Mouse (Mus musculus): ENCODE data around the gene Olfr1447.

Olfr1447 gene

DNA sequence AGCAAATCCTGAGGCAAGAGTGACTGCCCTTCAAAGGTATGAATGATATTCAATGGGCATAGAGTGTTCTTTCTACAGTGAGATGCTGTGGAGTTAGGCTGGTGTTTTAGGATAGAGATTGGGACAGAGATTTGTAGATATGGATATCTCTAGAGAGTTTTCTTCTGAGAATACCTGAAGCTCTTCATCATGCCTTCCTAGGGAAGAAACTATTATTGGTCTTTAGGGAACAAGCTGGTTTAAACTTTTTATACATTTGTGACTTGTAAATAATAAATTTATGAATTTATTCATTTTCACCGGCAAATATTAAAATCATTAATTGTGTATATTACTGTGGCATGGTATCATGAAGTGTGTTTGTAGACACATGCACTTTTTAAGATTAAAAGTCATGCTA is at the start of gene Olfr1447:
Gene Olfr1447, minus strand, starts transcription at position 101 of the 400 bp plus-strand sequence.
- no peak for DNase-seq (ENCODE audit: low read depth, low spot score)

DNA sequence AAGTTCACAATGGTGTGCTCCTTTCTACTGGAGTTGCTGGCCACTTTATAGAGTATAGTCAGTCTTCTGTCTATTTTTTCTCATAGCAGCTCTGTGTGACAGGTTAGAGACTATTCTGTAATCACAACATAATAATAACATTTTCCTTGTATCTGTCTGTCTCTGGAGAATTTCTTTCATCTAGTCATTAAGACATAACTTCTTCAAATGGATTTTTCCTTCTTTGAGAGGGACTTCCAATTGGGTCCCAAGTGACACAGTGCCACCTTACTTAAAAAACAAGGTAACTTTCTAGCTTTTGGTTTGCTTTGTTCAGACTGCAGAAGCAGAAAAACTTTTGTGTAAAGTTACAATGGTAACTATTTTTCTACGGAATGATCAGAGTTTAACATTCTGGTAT is 46.4 kb upstream of the Olfr1447 start, which contains the start of gene Olfr1450:
Gene Olfr1450, plus strand, starts transcription at position 301 of the 400 bp plus-strand sequence.
- no peak for DNase-seq (ENCODE audit: low read depth, low spot score)

- no peak for DNase-seq (ENCODE audit: low read depth, low spot score)
Observed at GRCm38 (mm10) chr19:12930540-12930939, 27.0 kb upstream of the Olfr1447 start, which contains the start of gene Olfr1449. Gene Olfr1449, plus strand, starts transcription at chr19:12930840.

DNA sequence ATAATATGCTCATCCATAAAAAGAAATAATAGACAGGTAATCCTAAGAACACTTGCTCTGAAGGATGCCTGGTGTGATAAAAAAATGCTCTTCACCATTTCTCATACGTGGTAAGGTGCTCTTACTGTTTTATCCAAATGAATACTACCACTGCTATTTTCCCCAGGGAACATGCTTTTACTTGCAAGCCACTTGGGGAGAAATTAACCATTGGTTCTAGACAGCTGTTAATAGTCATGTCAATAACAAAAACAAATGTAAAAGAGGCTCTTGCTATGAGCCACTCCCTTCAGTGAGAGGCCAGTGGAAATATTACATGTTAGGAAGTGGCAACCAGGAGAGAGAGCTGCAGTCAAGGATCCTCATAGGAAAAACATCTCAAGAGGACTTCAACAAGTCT is 20.8 kb upstream of the Olfr1447 start, which contains the start of gene Olfr1448:
Gene Olfr1448, minus strand, starts transcription at position 101 of the 400 bp plus-strand sequence.
- DNase-seq (ENCODE audit: low read depth, low spot score), result no peak

DNA sequence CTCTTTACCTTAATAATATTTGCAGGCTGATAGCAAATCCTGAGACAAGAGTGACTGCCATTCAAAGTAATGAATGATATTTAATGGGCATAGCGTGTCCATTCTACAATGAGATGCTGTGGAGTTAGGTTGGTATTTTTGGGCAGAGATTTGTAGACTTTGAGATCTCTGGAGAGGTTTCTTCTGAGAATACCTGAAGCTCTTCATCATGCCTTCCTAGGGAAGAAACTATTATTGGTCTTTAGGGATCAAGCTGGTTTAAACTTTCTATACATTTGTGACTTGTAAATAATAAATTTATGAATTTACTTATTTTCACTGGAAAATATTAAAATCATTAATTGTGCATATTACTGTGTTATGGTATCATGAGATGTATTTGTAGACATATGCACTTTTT is 10.1 kb downstream of the Olfr1447 start, which contains the start of gene Olfr1446:
Gene Olfr1446, minus strand, starts transcription at position 101 of the 400 bp plus-strand sequence.
- DNase-seq (ENCODE audit: low read depth, low spot score), result no peak

GRCm38 (mm10) chr19:12883555-12883954 is 20.0 kb downstream of the Olfr1447 start, which contains the start of gene Olfr1445:
Gene Olfr1445, plus strand, starts transcription at chr19:12883855.
- no peak for DNase-seq (ENCODE audit: low read depth, low spot score)

GRCm38 (mm10) chr19:12856983-12857382 is 46.6 kb downstream of the Olfr1447 start, which contains the start of gene Olfr1444:
Gene Olfr1444, plus strand, starts transcription at chr19:12857283.
- no peak for DNase-seq (ENCODE audit: low read depth, low spot score)

All from 3T3-L1 (cell line).